Mouse (Mus musculus): ENCODE data around the gene Gimap8.
A peak's percentile ranks its signal among the peaks of the same experiment; 100 is the strongest.

The Gimap8 gene

GRCm38 (mm10) chr6:48680421-48680820, 33.4 kb downstream of the Gimap8 start:
- DNase-seq: no peak

- DNase-seq: peak in 1 of 2 experiments; percentile 48
Measured at GRCm38 (mm10) chr6:48681472-48682090, 34.5 kb downstream of the Gimap8 start.

- DNase-seq: no peak
Measured at GRCm38 (mm10) chr6:48682271-48682670, 35.2 kb downstream of the Gimap8 start.

GRCm38 (mm10) chr6:48683263-48683821, 36.3 kb downstream of the Gimap8 start:
- DNase-seq: peak in 1 of 2 experiments; percentile 25

GRCm38 (mm10) chr6:48684319-48684718, 37.3 kb downstream of the Gimap8 start, which contains the start of gene Gimap4:
Gene Gimap4, plus strand, starts transcription at chr6:48684549.
- DNase-seq: no peak

- no peak for DNase-seq
Measured at GRCm38 (mm10) chr6:48684806-48685205, 37.8 kb downstream of the Gimap8 start.

GRCm38 (mm10) chr6:48685251-48685650, 38.2 kb downstream of the Gimap8 start:
- DNase-seq: no peak

GRCm38 (mm10) chr6:48685694-48686665, 38.9 kb downstream of the Gimap8 start:
- no peak for DNase-seq

GRCm38 (mm10) chr6:48687077-48687476, 40.0 kb downstream of the Gimap8 start:
- DNase-seq: peak; percentile 57 to 59

- peak; percentile 54 to 63 for DNase-seq
Measured at GRCm38 (mm10) chr6:48689320-48689719, 42.3 kb downstream of the Gimap8 start.

GRCm38 (mm10) chr6:48692962-48693361, 45.9 kb downstream of the Gimap8 start:
- DNase-seq: peak; percentile 68 to 73

- DNase-seq: peak in 1 of 2 experiments; percentile 52
Measured at GRCm38 (mm10) chr6:48696830-48697554, 50.0 kb downstream of the Gimap8 start.

- no peak for DNase-seq
Measured at GRCm38 (mm10) chr6:48697555-48697930, 50.5 kb downstream of the Gimap8 start.

GRCm38 (mm10) chr6:48698066-48698856, 51.2 kb downstream of the Gimap8 start:
- DNase-seq: no peak

GRCm38 (mm10) chr6:48698888-48699287, 51.9 kb downstream of the Gimap8 start:
- peak in 1 of 2 experiments; percentile 48 for DNase-seq

- peak; percentile 73 to 79 for DNase-seq
Measured at GRCm38 (mm10) chr6:48700251-48701075, 53.4 kb downstream of the Gimap8 start.

- DNase-seq: no peak
Measured at GRCm38 (mm10) chr6:48702146-48702545, 55.1 kb downstream of the Gimap8 start.

- DNase-seq: no peak
Measured at GRCm38 (mm10) chr6:48702601-48703000, 55.6 kb downstream of the Gimap8 start.

- no peak for DNase-seq
Measured at GRCm38 (mm10) chr6:48704146-48704545, 57.1 kb downstream of the Gimap8 start.

GRCm38 (mm10) chr6:48706130-48706529, 59.1 kb downstream of the Gimap8 start:
- DNase-seq: no peak

Data from B cell, adult 2 months (primary cell).